ENCODE assay signal across 9 mouse cellular contexts in the genomic region with DNA sequence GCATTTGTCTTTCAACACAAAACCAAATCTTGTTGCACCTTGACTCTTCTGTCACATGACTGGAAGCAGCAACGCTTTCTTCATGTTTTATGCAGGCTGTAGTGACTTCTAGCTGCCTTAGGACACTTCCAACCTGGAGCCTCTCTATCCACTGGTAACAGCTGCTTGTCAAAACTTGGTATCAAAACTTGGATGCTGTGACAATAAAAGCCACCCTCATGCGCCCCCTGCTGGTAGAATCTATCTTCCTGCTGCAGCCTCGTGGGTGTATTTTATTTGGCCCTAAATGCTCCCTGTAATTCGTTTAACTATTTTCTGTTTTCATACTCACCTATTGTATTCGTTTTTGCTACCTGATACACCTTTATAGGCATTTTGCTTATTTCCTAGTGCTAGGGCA. TPM values are rescaled to one million over a fixed set of nuclear protein-coding genes. Genes with fewer than 3 reads are reported as not detected.
DNase-seq lines count a peak whose midpoint lies in the region; ATAC-seq and TF ChIP-seq lines count a peak whose summit lies in the region.
"Had no signal": no experiment of that assay in that cellular context is flagged by ENCODE, and none has a peak within 500 bp of the region (broad histone marks: within the 10 kb centered on the region; RNA-seq: fewer than 3 reads in every experiment).

No protein-coding gene starts in this region.

- no peaks in the 10 kb centered on the region for H3K9me3 ChIP-seq in heart, embryonic 12.5 days (replicated peaks)
- H3K9me3 ChIP-seq: limb, embryonic 13.5 days had no signal

- WGBS in heart, embryonic 12.5 days, result 12% methylated on average over 5 of the region's 5 CpGs

- H3K4me3 ChIP-seq in heart, embryonic 12.5 days, result no peak overlapping the region
- no peak overlapping the region for H3K4me3 ChIP-seq in myocyte
- no peak overlapping the region for H3K4me3 ChIP-seq in testis, adult 2 months (ENCODE audit: control insufficient read depth, low read depth, low read length)
- H3K4me3 ChIP-seq: limb, embryonic 13.5 days had no signal

- no peaks in the 10 kb centered on the region for H3K27me3 ChIP-seq in heart, embryonic 12.5 days (replicated peaks)
- H3K27me3 ChIP-seq in myocyte (ENCODE audit: control insufficient read depth, insufficient read depth, insufficient read length), result no peaks in the 10 kb centered on the region
- H3K27me3 ChIP-seq in testis, adult 2 months (ENCODE audit: control insufficient read depth, insufficient read depth, low read length), result no peaks in the 10 kb centered on the region

- no peak overlapping the region for H3K27ac ChIP-seq in heart, embryonic 12.5 days (ENCODE audit: poor library complexity, severe bottlenecking)
- no peak overlapping the region for H3K27ac ChIP-seq in testis, adult 2 months (ENCODE audit: control insufficient read depth, insufficient read depth, low read depth, low read length)
- H3K27ac ChIP-seq: limb, embryonic 13.5 days had no signal

- DNase-seq in heart, adult 18-20 months, result peak; percentile 69 to 92
- DNase-seq in adipocyte (ENCODE audit: low spot score), result peak; percentile 85
- DNase-seq in embryo, embryonic 10 days (ENCODE audit: low spot score), result peak; percentile 76
- DNase-seq in heart, postnatal 14 days, result peak; percentile 77 to 89
- DNase-seq in left cerebral cortex, postnatal 14 days (ENCODE audit: low spot score in 2 of 2), result peak; percentile 75 to 82

- TF ChIP-seq POLR2A in myocyte (IDR thresholded peaks at IDR 0.05; ENCODE audit: insufficient read length, low read depth), result no peak
- no peak for TF ChIP-seq POLR2A in testis, adult 2 months (IDR thresholded peaks at IDR 0.05; ENCODE audit: control insufficient read depth, low read depth, low read length)

- H3K4me2 ChIP-seq in heart, embryonic 12.5 days, result no peak overlapping the region
- H3K4me2 ChIP-seq in myocyte (ENCODE audit: low read depth), result no peak overlapping the region
- H3K4me2 ChIP-seq: limb, embryonic 13.5 days had no signal

- H3ac ChIP-seq in myocyte (ENCODE audit: control insufficient read depth, insufficient read length), result no peak overlapping the region

- intact Hi-C loops in heart, postnatal 14 days (cut with DNase I), result loop anchor here (1.0 to 10.0 kb wide), 4 partner anchors 37 to 264 kb away; partner anchors contain the start of gene Chd1l
- intact Hi-C loops in left cerebral cortex, postnatal 14 days (cut with DNase I), result loop anchor here (2.0 kb wide), 1 partner anchor 198 kb away; no protein-coding TSS in a partner anchor

- TF ChIP-seq CTCF in testis, adult 2 months (IDR thresholded peaks at IDR 0.05; ENCODE audit: control insufficient read depth, insufficient read depth, insufficient replicate concordance, low read depth, low read length), result peak; percentile 8; the same call in 1 of the 2 replicates

- H3K79me2 ChIP-seq in myocyte (ENCODE audit: control insufficient read depth, insufficient read depth), result no peaks in the 10 kb centered on the region

- H3K36me3 ChIP-seq in heart, embryonic 12.5 days, result no peaks in the 10 kb centered on the region
- no peaks in the 10 kb centered on the region for H3K36me3 ChIP-seq in myocyte (ENCODE audit: control insufficient read depth, insufficient read depth)
- H3K36me3 ChIP-seq in testis, adult 2 months (ENCODE audit: control insufficient read depth, insufficient read depth, low read length), result no peaks in the 10 kb centered on the region
- H3K36me3 ChIP-seq: limb, embryonic 13.5 days had no signal

- no peak overlapping the region for H3K9ac ChIP-seq in heart, embryonic 12.5 days
- H3K9ac ChIP-seq: limb, embryonic 13.5 days had no signal

- ATAC-seq in heart, embryonic 12.5 days (ENCODE audit: insufficient number of reproducible peaks, low FRiP score), result no peak

- H3K4me1 ChIP-seq in heart, embryonic 12.5 days (replicated peaks), result peaks cover 14% of the 10 kb centered on the region
- H3K4me1 ChIP-seq in testis, adult 2 months (ENCODE audit: control insufficient read depth, insufficient read depth, low read length), result peaks cover 3% of the 10 kb centered on the region; the same call in 1 of the 2 replicates

TF ChIP-seq in myocyte, 11 proteins besides CTCF, POLR2A, EP300 and RAD21:
- TF ChIP-seq MYOG (IDR thresholded peaks at IDR 0.05; ENCODE audit: control insufficient read depth in 1 of 3, insufficient read depth in 1 of 3, insufficient read length in 2 of 3, low read depth in 2 of 3) (peak in 2 of 3 experiments; percentile 3 to 37), TCF3 (IDR thresholded peaks at IDR 0.05; ENCODE audit: insufficient read length, low read depth) (no peak), SRF (IDR thresholded peaks at IDR 0.05; ENCODE audit: control insufficient read depth, insufficient read length, low read depth) (no peak), CEBPB (IDR thresholded peaks at IDR 0.05; ENCODE audit: insufficient read depth, poor library complexity, severe bottlenecking) (no peak), MYOD1 (IDR thresholded peaks at IDR 0.05; ENCODE audit: control insufficient read depth in 1 of 3, insufficient read length in 2 of 3, low read depth in 2 of 3) (peak in 2 of 3 experiments; percentile 24 to 46)

RNA-seq across cellular contexts. Expression of gene Pde4dip, which starts 9.3 kb away (rescaled TPM):
- total RNA-seq in heart, adult 18-20 months (2021), result 1,000 to 10,000 TPM; 1,617 to 1,852 TPM
- polyA plus RNA-seq in heart, embryonic 12.5 days (2016; fragmentation: Nextera tagmentation; extraction: Ambion mirVana), result 101 and 109 TPM in 2 replicates
- total RNA-seq in heart, postnatal 14 days (2021), result 1,000 to 10,000 TPM; 1,706 to 1,771 TPM
- 100 to 1,000 TPM; 243 to 274 TPM for total RNA-seq in left cerebral cortex, postnatal 14 days (2021)
- 134 TPM for polyA plus RNA-seq in myocyte (2012; fragmentation: generic; extraction: Trizol)
- 142 and 160 TPM in 2 replicates for polyA plus RNA-seq in testis, adult 2 months (2012; rRNA removed)

RNA-seq across cellular contexts. Expression of gene Sec22b, which starts 21.8 kb away (rescaled TPM):
- 10 to 100 TPM; 49.2 to 52.3 TPM for total RNA-seq in heart, adult 18-20 months (2021)
- 123 and 125 TPM in 2 replicates for polyA plus RNA-seq in heart, embryonic 12.5 days (2016; fragmentation: Nextera tagmentation; extraction: Ambion mirVana)
- 10 to 100 TPM; 36.9 to 41.6 TPM for total RNA-seq in heart, postnatal 14 days (2021)
- 10 to 100 TPM; 69.4 to 69.5 TPM for total RNA-seq in left cerebral cortex, postnatal 14 days (2021)
- polyA plus RNA-seq in myocyte (2012; fragmentation: generic; extraction: Trizol), result 55.6 TPM
- polyA plus RNA-seq in testis, adult 2 months (2012; rRNA removed), result 15.7 and 21.5 TPM in 2 replicates

Comparison
In these comparisons a context has a peak if more than half of its experiments do, and no peak if none do; other contexts are left out.
1. RNA of gene Pde4dip, which starts 9.3 kb away (total RNA-seq): 1,617 to 1,852 TPM in heart, adult 18-20 months and 1,706 to 1,771 TPM in heart, postnatal 14 days; 243 to 274 TPM in left cerebral cortex, postnatal 14 days; every median in the first group is over 4 times any median in the second.
2. Peak in every context shown above with its lines, with median percentiles within 50 percentile points of each other: DNase-seq.